Mouse (Mus musculus) cerebellum, adult 9-11 months (tissue): ENCODE measurements around the gene Gm49388.

Source experiments
- DNase-seq: peaks from one replicate; pipeline ENCODE4 v3.0.0; 2022

Gm49388 gene

GRCm38 (mm10) chr7:127841340-127842000 is 56.1 kb downstream of the Gm49388 start:
- DNase-seq: peak; percentile 97

GRCm38 (mm10) chr7:127842001-127842718 is 56.8 kb downstream of the Gm49388 start:
- DNase-seq: peak; percentile 89

GRCm38 (mm10) chr7:127849973-127850875 is 64.8 kb downstream of the Gm49388 start:
- DNase-seq: no peak

- no peak for DNase-seq
Measured at GRCm38 (mm10) chr7:127850906-127851305, 65.5 kb downstream of the Gm49388 start.
